Mouse (Mus musculus) thymus, postnatal 36 days (tissue): ENCODE measurements around the gene Pla2r1.

Experiments used
- DNase-seq, 2 experiments: peaks; one replicate each; pipeline ENCODE4 v3.0.0; 2022; ENCODE audit warnings: mixed read lengths in 2 of 2

The Pla2r1 gene

DNA sequence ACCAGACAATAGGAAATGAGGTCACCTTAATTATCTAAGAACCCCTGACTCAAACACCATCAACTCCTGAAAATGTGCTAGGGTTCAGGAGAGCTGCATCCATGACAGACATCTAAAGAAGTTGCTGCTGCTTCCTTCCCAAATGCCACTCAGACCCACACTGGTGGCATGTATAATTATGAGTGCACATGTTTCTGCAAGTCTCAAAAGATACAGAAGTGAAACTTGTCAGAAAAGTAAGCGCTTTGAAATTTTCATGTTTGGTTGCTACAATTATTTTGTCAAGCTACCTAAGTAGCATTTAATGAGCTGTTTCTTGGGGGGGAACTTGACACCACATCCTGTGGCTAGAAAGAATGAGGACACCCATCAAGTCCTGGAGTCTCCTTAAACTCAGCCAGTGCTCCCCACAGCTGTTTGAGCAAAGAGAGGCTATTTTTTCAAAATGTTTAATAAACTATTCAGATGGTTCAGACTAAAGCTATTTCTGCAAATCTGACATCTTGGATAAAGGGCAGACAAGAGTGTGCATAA is 52.5 kb downstream of the Pla2r1 start:
- no peak for DNase-seq

DNA sequence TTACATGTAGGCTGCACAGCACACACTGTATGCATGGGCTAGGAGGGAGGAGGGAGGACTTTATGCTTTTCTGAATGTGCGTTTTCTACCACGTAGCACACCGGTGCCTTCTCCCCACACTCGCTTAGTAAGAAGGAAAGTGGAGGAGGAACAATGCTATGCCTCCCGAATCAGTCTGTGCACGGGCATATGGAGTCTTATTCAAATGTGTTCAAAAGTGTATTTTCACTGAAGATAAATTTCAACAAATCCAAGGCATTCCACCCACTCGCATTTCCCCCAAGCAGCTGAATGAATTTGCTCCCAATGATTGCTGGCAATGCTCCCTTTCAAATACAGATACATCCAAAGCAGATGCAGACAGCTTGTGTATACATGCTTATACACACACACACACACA is 73.2 kb downstream of the Pla2r1 start:
- DNase-seq = no peak

DNA sequence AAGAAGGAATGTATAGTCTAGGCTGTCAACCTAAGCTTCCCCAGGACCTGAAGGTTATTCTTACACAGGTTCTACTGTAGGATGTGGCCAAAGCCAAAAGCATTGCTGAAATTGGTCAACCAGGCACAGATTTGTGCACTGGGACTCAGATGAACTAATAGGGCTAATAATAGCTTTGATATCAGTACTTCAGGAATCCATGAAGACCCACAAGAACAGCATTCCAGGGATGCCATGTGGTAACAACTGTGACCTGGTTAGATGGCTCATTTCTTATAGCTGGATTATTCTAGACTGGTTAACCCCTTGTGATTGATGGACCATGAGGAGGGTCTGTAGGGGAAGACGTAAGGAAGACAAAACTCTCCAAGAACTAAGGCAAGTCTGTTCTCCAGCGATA is 74.3 kb downstream of the Pla2r1 start:
- DNase-seq = no peak

DNA sequence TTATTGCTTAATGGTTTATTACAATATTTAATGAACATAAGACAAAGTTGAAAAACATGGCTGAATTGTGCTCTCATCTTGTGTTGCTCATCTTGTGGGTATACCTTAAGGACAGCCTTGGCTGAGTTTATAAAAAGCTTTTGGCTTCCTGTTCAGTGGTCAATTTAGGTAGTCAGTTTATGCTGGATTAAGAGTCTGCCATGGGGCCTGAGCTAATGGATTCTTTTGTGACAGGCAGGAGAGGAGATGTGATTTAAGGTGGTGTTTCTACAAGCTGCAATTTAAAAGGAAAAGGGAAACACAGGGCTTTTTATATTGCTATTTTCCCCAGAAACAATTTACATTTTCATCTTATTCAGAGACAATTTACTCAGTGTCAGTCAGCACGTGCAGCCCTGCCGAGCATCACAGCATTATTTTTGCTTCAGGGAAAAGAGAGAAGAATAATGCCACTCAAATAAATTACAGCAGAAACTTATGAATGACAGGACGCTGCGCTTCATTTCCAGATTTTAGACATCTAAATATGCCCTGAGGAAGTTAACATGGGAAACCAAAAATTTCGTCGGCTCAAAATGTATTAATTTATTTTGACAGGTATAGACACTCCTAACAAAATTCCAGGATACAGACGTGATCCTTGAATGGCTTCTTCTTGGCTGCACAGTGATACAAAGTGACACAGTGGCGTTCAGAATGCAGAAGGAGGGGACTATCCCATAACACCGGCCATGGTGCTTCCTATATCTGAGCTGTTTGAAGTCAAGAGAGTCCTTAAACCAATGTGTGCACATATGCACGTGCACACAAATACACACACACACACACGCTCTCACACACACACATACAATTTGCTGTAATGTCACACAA is 84.0 kb downstream of the Pla2r1 start:
- DNase-seq = no peak

- DNase-seq = no peak
These were observed 100.7 kb downstream of the Pla2r1 start for GRCm38 (mm10) chr2:60452376-60452775.

GRCm38 (mm10) chr2:60451119-60451773 is 101.9 kb downstream of the Pla2r1 start:
- DNase-seq = no peak

- peak in 1 of 2 experiments; percentile 2 for DNase-seq
These were observed 103.4 kb downstream of the Pla2r1 start for GRCm38 (mm10) chr2:60449732-60450131.

DNA sequence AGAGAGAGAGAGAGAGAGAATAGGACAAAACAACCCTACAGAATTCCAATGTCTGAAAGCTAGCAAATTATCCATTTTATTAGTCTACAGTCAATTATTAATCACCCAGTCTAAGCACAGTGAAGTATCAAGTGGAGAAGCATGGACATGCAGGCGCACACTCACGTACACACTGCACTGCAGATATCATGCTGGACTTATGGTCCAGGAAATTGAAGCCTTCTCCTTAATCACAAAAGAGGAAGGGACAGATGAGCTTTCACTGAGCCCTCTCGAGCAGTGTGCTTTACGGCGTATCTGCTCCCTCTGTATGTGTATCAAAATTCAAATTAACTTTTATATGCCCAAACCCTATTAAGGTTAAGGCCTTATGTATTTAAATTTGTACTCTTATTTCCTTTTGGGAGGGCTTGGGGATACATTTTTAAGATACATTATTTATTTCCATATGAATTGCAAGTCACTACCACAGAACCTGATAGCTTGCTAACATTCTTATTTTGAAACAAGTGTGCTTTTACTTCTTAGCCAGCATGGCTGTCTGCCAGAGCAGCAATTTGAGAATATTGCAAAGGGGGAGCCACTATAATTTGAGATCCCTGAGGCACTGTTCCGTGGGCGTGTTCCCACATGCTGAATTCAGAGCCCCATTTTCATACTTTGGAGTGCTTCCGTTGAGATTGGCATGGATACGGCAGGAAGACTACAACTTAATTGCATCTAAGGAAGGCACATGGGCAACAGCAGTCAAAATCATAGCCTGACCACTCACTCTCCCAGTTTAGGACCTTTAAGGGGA is 108.2 kb downstream of the Pla2r1 start:
- no peak for DNase-seq

- no peak for DNase-seq
These were observed 109.8 kb downstream of the Pla2r1 start for GRCm38 (mm10) chr2:60443279-60443678.

GRCm38 (mm10) chr2:60441875-60442274 is 111.2 kb downstream of the Pla2r1 start:
- DNase-seq = no peak

DNA sequence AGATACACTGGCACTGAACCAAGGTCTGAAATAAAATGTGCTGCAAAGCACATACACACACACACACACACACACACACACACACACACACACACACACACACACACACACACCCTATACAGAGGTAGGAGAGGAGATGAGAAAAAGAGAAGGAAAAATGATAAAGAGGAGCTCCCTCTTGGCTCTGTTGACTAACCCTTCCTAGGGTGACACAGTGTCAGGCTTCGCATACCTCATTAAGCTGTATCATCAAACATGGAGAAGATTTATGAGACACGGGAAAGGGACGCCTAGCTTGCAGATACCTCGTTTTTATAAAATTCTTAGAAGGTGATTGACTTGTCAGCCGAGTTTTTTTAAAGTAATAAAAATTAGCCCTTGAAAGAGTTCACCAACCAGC is 116.3 kb downstream of the Pla2r1 start:
- no peak for DNase-seq

DNA sequence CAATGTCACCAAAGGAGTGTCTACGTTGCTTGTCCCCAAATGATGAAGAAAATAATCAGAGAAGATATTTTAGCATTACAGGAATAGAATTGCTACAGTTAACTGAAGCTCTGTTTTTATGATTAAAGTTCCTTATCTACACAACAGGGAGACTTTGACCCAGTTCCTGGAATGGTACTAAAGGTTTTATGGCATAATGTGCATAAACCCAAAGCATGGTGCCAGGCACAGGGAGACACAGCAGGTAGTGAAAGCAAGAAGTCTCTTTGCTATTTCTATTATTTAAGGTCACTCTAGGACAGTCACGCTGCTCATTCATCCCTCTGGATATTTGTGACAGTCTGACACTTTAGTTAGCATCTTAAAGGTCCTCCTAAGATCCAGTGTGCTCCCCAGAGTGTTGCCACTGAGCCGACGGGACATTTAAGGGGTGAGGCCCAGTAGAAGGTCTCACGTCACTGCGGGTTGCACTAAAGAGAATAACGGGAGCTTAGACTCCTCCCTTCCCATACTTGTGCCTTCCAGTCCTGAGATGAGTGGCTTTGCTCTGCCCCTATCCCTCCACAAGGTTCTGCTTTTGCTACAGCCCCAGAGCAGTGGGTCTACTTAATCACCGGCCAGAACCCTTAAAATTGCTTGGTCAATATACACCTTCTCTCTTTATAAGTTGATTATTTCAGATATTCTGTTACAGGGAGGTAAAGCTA is 122.6 kb downstream of the Pla2r1 start:
- no peak for DNase-seq

DNA sequence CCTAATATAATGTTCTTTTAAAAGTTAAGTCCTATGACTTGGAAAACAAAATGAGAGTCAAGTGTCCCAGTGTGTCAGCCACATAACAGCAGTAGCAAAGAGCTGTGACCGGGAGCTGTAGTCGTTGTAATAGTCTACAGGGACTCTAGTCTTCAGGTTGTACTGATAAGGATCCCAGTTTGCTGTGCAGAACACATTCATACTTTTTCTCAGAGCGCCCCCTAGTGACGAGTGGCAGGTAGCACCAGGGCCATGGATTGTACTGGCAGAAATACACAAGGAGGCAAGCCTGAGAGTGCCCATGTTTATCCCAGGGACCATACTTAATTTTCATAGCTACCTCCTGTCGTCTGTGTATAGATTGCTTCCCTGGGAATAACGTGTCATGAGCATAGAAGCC is 135.0 kb downstream of the Pla2r1 start:
- DNase-seq = peak; percentile 61 to 71

- no peak for DNase-seq
These were observed 138.8 kb downstream of the Pla2r1 start for GRCm38 (mm10) chr2:60414334-60414733.

- no peak for DNase-seq
These were observed 140.0 kb downstream of the Pla2r1 start for GRCm38 (mm10) chr2:60413006-60413650.

- no peak for DNase-seq
These were observed 141.9 kb downstream of the Pla2r1 start for GRCm38 (mm10) chr2:60411181-60411580.

- DNase-seq = no peak
These were observed 142.9 kb downstream of the Pla2r1 start for GRCm38 (mm10) chr2:60409989-60410763.

- DNase-seq = no peak
These were observed 143.9 kb downstream of the Pla2r1 start for GRCm38 (mm10) chr2:60409194-60409593.

DNA sequence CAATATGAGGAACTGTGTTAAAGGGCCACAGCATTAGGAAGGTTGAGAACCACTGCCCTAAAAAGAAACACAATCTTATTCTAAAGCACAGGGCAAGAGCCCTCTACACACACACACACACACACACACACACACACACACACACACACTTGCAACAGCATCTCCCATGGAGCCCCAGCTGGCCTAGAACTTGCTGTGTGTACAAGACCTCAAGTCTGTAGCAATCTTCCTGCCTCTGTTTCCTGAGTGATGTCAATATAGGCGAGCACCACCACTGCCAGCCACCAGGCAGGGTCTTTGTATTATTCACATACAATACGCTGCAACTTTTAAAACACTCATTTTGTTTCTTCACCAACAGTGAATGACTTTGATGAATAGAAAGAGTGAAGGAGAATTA is 145.7 kb downstream of the Pla2r1 start:
- no peak for DNase-seq

GRCm38 (mm10) chr2:60405431-60405830 is 147.7 kb downstream of the Pla2r1 start:
- no peak for DNase-seq

- no peak for DNase-seq
These were observed 148.3 kb downstream of the Pla2r1 start for GRCm38 (mm10) chr2:60404763-60405162.
